Mouse (Mus musculus): ENCODE measurements around the gene Herpud1. TPM values are rescaled to one million over a fixed set of nuclear protein-coding genes. Genes with fewer than 3 reads are reported as not detected.

Gene Herpud1
- 167 and 182 TPM in 2 replicates for polyA plus RNA-seq (2015; fragmentation: Nextera tagmentation; extraction: Ambion mirVana)

GRCm38 (mm10) chr8:94386214-94387026, at the start of gene Herpud1:
Herpud1 (plus strand) TSS chr8:94386438.
- Histone ChIP-seq H3K4me2 (ENCODE audit: low read depth, low read length) (peak within 1 kb of the TSS; percentile 87), H3K9ac (ENCODE audit: low read length) (peak within 1 kb of the TSS; percentile 98), H3K4me3 (replicated peaks; ENCODE audit: low read length) (peak within 1 kb of the TSS; percentile 71), H3K4me1 (ENCODE audit: control insufficient read depth, insufficient read depth, low read length) (peaks cover 11% of the 10 kb centered on the region), H3K9me3 (replicated peaks; ENCODE audit: control insufficient read depth, low read length) (no peaks in the 10 kb centered on the region), H3K36me3 (ENCODE audit: control insufficient read depth, insufficient read depth, low read length) (peaks cover 22% of the 10 kb centered on the region), H3K27me3 (ENCODE audit: control insufficient read depth, insufficient read depth, low read length) (no peaks in the 10 kb centered on the region), H3K27ac (ENCODE audit: low read length) (peak within 1 kb of the TSS; percentile 91)
- WGBS, result under 1% methylated on average over 65 of the region's 65 CpGs
- peak; percentile 98 for ATAC-seq (ENCODE audit: insufficient read depth, low FRiP score)

- ATAC-seq (ENCODE audit: insufficient read depth, low FRiP score), result no peak
- H3K9me3 ChIP-seq (replicated peaks; ENCODE audit: control insufficient read depth, low read length), result no peaks in the 10 kb centered on the region
- no peaks in the 10 kb centered on the region for H3K27me3 ChIP-seq (ENCODE audit: control insufficient read depth, insufficient read depth, low read length)
- 78% methylated on average over 8 of the region's 8 CpGs for WGBS
- no peaks in the 10 kb centered on the region for H3K36me3 ChIP-seq (ENCODE audit: control insufficient read depth, insufficient read depth, low read length)
- no peak overlapping the region for H3K4me2 ChIP-seq (ENCODE audit: low read depth, low read length)
- H3K9ac ChIP-seq (ENCODE audit: low read length), result no peak overlapping the region
- H3K4me3 ChIP-seq (replicated peaks; ENCODE audit: low read length), result no peak overlapping the region
- no peaks in the 10 kb centered on the region for H3K4me1 ChIP-seq (ENCODE audit: control insufficient read depth, insufficient read depth, low read length)
- no peak overlapping the region for H3K27ac ChIP-seq (ENCODE audit: low read length)
Measured at GRCm38 (mm10) chr8:94337559-94337958, 48.7 kb upstream of the Herpud1 start.

GRCm38 (mm10) chr8:94340796-94341195, 45.4 kb upstream of the Herpud1 start:
- Histone ChIP-seq H3K9me3 (replicated peaks; ENCODE audit: control insufficient read depth, low read length) (no peaks in the 10 kb centered on the region), H3K36me3 (ENCODE audit: control insufficient read depth, insufficient read depth, low read length) (no peaks in the 10 kb centered on the region), H3K27me3 (ENCODE audit: control insufficient read depth, insufficient read depth, low read length) (no peaks in the 10 kb centered on the region), H3K4me3 (replicated peaks; ENCODE audit: low read length) (no peak overlapping the region), H3K4me1 (ENCODE audit: control insufficient read depth, insufficient read depth, low read length) (0 out of 2 replicates have a peak, but pooled peaks cover 3% of the 10 kb centered on the region), H3K27ac (ENCODE audit: low read length) (no peak overlapping the region), H3K9ac (ENCODE audit: low read length) (no peak overlapping the region), H3K4me2 (ENCODE audit: low read depth, low read length) (no peak overlapping the region)
- WGBS, result 68% methylated on average over 7 of the region's 7 CpGs
- ATAC-seq (ENCODE audit: insufficient read depth, low FRiP score), result no peak

GRCm38 (mm10) chr8:94342691-94343090, 43.5 kb upstream of the Herpud1 start:
- H3K27me3 ChIP-seq (ENCODE audit: control insufficient read depth, insufficient read depth, low read length), result no peaks in the 10 kb centered on the region
- H3K4me1 ChIP-seq (ENCODE audit: control insufficient read depth, insufficient read depth, low read length), result 0 out of 2 replicates have a peak, but pooled peaks cover 3% of the 10 kb centered on the region
- H3K4me3 ChIP-seq (replicated peaks; ENCODE audit: low read length), result no peak overlapping the region
- H3K9ac ChIP-seq (ENCODE audit: low read length), result no peak overlapping the region
- H3K4me2 ChIP-seq (ENCODE audit: low read depth, low read length), result no peak overlapping the region
- H3K36me3 ChIP-seq (ENCODE audit: control insufficient read depth, insufficient read depth, low read length), result no peaks in the 10 kb centered on the region
- H3K27ac ChIP-seq (ENCODE audit: low read length), result no peak overlapping the region
- H3K9me3 ChIP-seq (replicated peaks; ENCODE audit: control insufficient read depth, low read length), result no peaks in the 10 kb centered on the region
- WGBS, result 88% methylated on average over 10 of the region's 10 CpGs
- ATAC-seq (ENCODE audit: insufficient read depth, low FRiP score), result no peak

GRCm38 (mm10) chr8:94343290-94343689, 42.9 kb upstream of the Herpud1 start:
- no peaks in the 10 kb centered on the region for H3K36me3 ChIP-seq (ENCODE audit: control insufficient read depth, insufficient read depth, low read length)
- no peaks in the 10 kb centered on the region for H3K27me3 ChIP-seq (ENCODE audit: control insufficient read depth, insufficient read depth, low read length)
- H3K9ac ChIP-seq (ENCODE audit: low read length), result no peak overlapping the region
- 0 out of 2 replicates have a peak, but pooled peaks cover 3% of the 10 kb centered on the region for H3K4me1 ChIP-seq (ENCODE audit: control insufficient read depth, insufficient read depth, low read length)
- H3K4me2 ChIP-seq (ENCODE audit: low read depth, low read length), result no peak overlapping the region
- no peak for ATAC-seq (ENCODE audit: insufficient read depth, low FRiP score)
- no peak overlapping the region for H3K4me3 ChIP-seq (replicated peaks; ENCODE audit: low read length)
- H3K9me3 ChIP-seq (replicated peaks; ENCODE audit: control insufficient read depth, low read length), result no peaks in the 10 kb centered on the region
- WGBS, result 8% methylated on average over 6 of the region's 6 CpGs
- no peak overlapping the region for H3K27ac ChIP-seq (ENCODE audit: low read length)

GRCm38 (mm10) chr8:94343778-94344320, 42.4 kb upstream of the Herpud1 start:
- Histone ChIP-seq H3K9ac (ENCODE audit: low read length) (no peak overlapping the region), H3K36me3 (ENCODE audit: control insufficient read depth, insufficient read depth, low read length) (no peaks in the 10 kb centered on the region), H3K27me3 (ENCODE audit: control insufficient read depth, insufficient read depth, low read length) (no peaks in the 10 kb centered on the region), H3K9me3 (replicated peaks; ENCODE audit: control insufficient read depth, low read length) (no peaks in the 10 kb centered on the region), H3K27ac (ENCODE audit: low read length) (no peak overlapping the region), H3K4me1 (ENCODE audit: control insufficient read depth, insufficient read depth, low read length) (0 out of 2 replicates have a peak, but pooled peaks cover 3% of the 10 kb centered on the region), H3K4me3 (replicated peaks; ENCODE audit: low read length) (no peak overlapping the region), H3K4me2 (ENCODE audit: low read depth, low read length) (no peak overlapping the region)
- no peak for ATAC-seq (ENCODE audit: insufficient read depth, low FRiP score)
- WGBS, result 86% methylated on average over 11 of the region's 11 CpGs

- Histone ChIP-seq H3K4me2 (ENCODE audit: low read depth, low read length) (no peak overlapping the region), H3K36me3 (ENCODE audit: control insufficient read depth, insufficient read depth, low read length) (no peaks in the 10 kb centered on the region), H3K9ac (ENCODE audit: low read length) (no peak overlapping the region), H3K9me3 (replicated peaks; ENCODE audit: control insufficient read depth, low read length) (no peaks in the 10 kb centered on the region), H3K4me1 (ENCODE audit: control insufficient read depth, insufficient read depth, low read length) (0 out of 2 replicates have a peak, but pooled peaks cover 3% of the 10 kb centered on the region), H3K27ac (ENCODE audit: low read length) (no peak overlapping the region), H3K4me3 (replicated peaks; ENCODE audit: low read length) (no peak overlapping the region), H3K27me3 (ENCODE audit: control insufficient read depth, insufficient read depth, low read length) (no peaks in the 10 kb centered on the region)
- ATAC-seq (ENCODE audit: insufficient read depth, low FRiP score), result no peak
- WGBS, result 75% methylated on average over 4 of the region's 4 CpGs
Measured at GRCm38 (mm10) chr8:94345657-94346056, 40.6 kb upstream of the Herpud1 start.

GRCm38 (mm10) chr8:94346264-94346663, 40.0 kb upstream of the Herpud1 start:
- H3K4me2 ChIP-seq (ENCODE audit: low read depth, low read length), result no peak overlapping the region
- ATAC-seq (ENCODE audit: insufficient read depth, low FRiP score), result no peak
- H3K9ac ChIP-seq (ENCODE audit: low read length), result no peak overlapping the region
- no peaks in the 10 kb centered on the region for H3K9me3 ChIP-seq (replicated peaks; ENCODE audit: control insufficient read depth, low read length)
- H3K4me3 ChIP-seq (replicated peaks; ENCODE audit: low read length), result no peak overlapping the region
- H3K4me1 ChIP-seq (ENCODE audit: control insufficient read depth, insufficient read depth, low read length), result 0 out of 2 replicates have a peak, but pooled peaks cover 3% of the 10 kb centered on the region
- WGBS, result 90% methylated on average over 13 of the region's 13 CpGs
- no peak overlapping the region for H3K27ac ChIP-seq (ENCODE audit: low read length)
- no peaks in the 10 kb centered on the region for H3K36me3 ChIP-seq (ENCODE audit: control insufficient read depth, insufficient read depth, low read length)
- no peaks in the 10 kb centered on the region for H3K27me3 ChIP-seq (ENCODE audit: control insufficient read depth, insufficient read depth, low read length)

GRCm38 (mm10) chr8:94348425-94348824, 37.8 kb upstream of the Herpud1 start:
- ATAC-seq (ENCODE audit: insufficient read depth, low FRiP score), result no peak
- WGBS, result 54% methylated on average over 9 of the region's 9 CpGs
- Histone ChIP-seq H3K9ac (ENCODE audit: low read length) (peak overlapping the region; percentile 24; the same call in 1 of the 2 replicates), H3K36me3 (ENCODE audit: control insufficient read depth, insufficient read depth, low read length) (no peaks in the 10 kb centered on the region), H3K4me2 (ENCODE audit: low read depth, low read length) (no peak overlapping the region), H3K9me3 (replicated peaks; ENCODE audit: control insufficient read depth, low read length) (no peaks in the 10 kb centered on the region), H3K27ac (ENCODE audit: low read length) (no peak overlapping the region), H3K27me3 (ENCODE audit: control insufficient read depth, insufficient read depth, low read length) (no peaks in the 10 kb centered on the region), H3K4me1 (ENCODE audit: control insufficient read depth, insufficient read depth, low read length) (0 out of 2 replicates have a peak, but pooled peaks cover 3% of the 10 kb centered on the region), H3K4me3 (replicated peaks; ENCODE audit: low read length) (no peak overlapping the region)
